Mouse (Mus musculus) cortical plate, adult 2 months (tissue): ENCODE results near the gene H2-T23. TPM values are rescaled to one million over a fixed set of nuclear protein-coding genes. Genes with fewer than 3 reads are reported as not detected.

Experiments
- H3K27ac ChIP-seq: fragments of 200-500 bp; 2 replicates; pipeline ENCODE4 v1.5.1; 2012; ENCODE audit warnings: low read length, control low read depth, inconsistent platforms; ENCODE audit not compliant: insufficient read depth
- H3K4me1 ChIP-seq: fragments of 200-500 bp; 2 replicates; pipeline ENCODE4 v1.6.1; 2011; ENCODE audit warnings: low read length; ENCODE audit not compliant: control insufficient read depth, insufficient read depth
- H3K4me3 ChIP-seq: fragments of 200-500 bp; 2 replicates; pipeline ENCODE4 v1.5.1; 2011; ENCODE audit warnings: mild to moderate bottlenecking, low read length, control low read depth; ENCODE audit not compliant: insufficient read depth
- CTCF ChIP-seq: fragments of 200-500 bp; IDR thresholded peaks from 2 replicates; pipeline ENCODE4 v1.5.1; 2011; ENCODE audit warnings: mild to moderate bottlenecking, control low read depth, low read length; ENCODE audit not compliant: insufficient read depth; ENCODE audit errors: extremely low read depth
- POLR2A ChIP-seq: fragments of 200-500 bp; IDR thresholded peaks from 2 replicates; pipeline ENCODE4 v1.6.1; 2011; ENCODE audit warnings: mild to moderate bottlenecking, low read length, control low read depth; ENCODE audit not compliant: insufficient read depth; ENCODE audit errors: extremely low read depth
- polyA plus RNA-seq: library from polyadenylated mRNA; depleted of rRNA; stranded (reverse); fragments of >200 nt; gene quantifications from 2 replicates; pipeline ENCODE4 v1.2.3, GENCODE M21; 2012; rRNA removed

The H2-T23 gene
- polyA plus RNA-seq, 1 experiment, result 27.6 TPM

DNA sequence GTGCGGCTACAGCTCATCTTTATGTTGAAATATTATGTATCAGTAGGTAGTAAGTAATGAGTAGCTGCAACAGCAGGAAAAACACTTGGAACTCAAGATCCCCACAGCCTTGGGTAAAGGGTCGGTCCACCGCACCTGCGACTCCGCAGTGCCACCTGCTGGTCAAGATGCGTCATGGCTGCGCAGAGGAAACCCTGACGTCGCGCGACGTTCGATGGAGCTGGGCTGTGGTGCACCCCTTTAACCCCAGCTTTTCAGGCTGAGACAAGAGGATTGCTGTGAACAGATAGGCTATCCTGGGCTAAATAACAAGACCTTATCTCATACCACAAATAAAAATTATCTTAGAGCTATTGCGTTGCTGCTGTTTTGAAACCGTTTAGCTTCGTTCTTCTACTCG lies 39.0 kb downstream of the H2-T23 start:
- H3K27ac ChIP-seq, result no peak overlapping the region
- no peaks in the 10 kb centered on the region; the same call in 1 of the 2 replicates for H3K4me1 ChIP-seq
- TF ChIP-seq CTCF (peak; percentile 97), POLR2A (no peak)
- peak overlapping the region; percentile 77; the same call in 1 of the 2 replicates for H3K4me3 ChIP-seq

DNA sequence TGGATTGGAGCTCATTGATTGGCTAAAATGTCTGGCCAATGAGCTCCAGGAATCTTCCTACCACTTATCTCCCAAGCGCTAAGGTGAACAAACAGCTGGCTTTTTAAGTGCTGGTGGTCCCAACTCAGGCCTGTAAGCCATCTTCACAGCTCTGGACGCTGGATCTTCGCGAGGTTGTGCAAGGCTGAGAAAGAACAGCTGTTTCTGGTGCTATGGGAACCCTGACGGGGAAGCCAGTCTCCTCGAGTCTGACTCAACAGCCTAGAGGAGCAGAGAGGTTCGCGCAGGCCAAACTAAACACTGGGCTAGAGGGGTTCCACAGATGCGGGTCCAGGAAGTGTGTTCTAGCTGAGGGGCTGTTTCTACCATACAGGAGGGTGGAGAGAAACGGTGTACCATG lies 40.9 kb downstream of the H2-T23 start:
- no peak for TF ChIP-seq POLR2A
- TF ChIP-seq CTCF, result no peak
- Histone ChIP-seq H3K27ac (no peak overlapping the region), H3K4me1 (no peaks in the 10 kb centered on the region; the same call in 1 of the 2 replicates), H3K4me3 (no peak overlapping the region)

DNA sequence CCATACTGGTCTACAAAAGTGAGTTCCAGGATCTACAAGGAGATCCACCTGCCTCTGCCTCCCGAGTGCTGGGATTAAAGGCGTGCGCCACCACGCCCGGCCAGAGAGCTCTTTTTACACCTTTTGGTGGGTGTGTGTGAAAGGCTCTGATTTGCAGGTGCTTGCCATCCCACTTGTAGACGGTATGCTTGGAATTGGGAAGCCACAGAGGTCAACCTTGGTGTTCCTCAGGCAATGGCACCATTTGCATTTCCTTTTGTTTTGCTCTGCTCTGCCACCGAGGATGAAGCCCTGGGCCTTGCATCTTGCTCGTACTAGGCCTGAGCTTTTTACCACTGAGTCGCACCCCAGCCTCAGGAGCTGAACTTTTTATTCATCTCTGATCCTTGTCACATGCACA lies 50.9 kb downstream of the H2-T23 start:
- Histone ChIP-seq H3K4me3 (no peak overlapping the region), H3K27ac (no peak overlapping the region), H3K4me1 (peaks cover 2% of the 10 kb centered on the region)
- TF ChIP-seq CTCF (no peak), POLR2A (no peak)

DNA sequence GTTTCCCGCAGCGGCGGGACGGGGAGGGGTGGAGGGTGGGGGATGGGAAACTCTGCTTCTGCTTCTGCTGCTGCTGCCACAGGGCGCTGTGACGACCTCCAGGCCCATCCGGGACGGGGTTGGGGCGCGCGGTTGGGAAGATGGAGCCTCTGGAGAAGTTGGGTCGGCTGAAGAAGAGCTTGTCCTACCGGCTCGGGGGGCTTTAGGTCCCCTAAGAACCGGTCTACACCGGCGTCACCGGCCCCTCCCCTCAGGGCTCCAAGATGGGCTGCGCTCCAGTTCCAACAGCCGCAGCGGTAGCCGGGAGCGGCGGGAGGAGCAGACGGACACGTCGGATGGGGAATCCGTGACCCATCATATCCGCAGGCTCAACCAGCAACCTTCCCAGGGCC lies 52.3 kb downstream of the H2-T23 start:
- Histone ChIP-seq H3K4me1 (peaks cover 2% of the 10 kb centered on the region), H3K4me3 (peak overlapping the region; percentile 97), H3K27ac (peak overlapping the region; percentile 76; the same call in 1 of the 2 replicates)
- no peak for TF ChIP-seq POLR2A
- no peak for TF ChIP-seq CTCF

Other genes starting within 250 kb of the H2-T23 start
- gene Ier3, start 211.2 kb downstream of the H2-T23 start, polyA plus RNA-seq, result 13.4 and 18.4 TPM in 2 replicates
- 212 and 223 TPM in 2 replicates for gene Flot1, start 209.6 kb downstream of the H2-T23 start, polyA plus RNA-seq
- gene Tubb5, start 194.5 kb downstream of the H2-T23 start, polyA plus RNA-seq, result 453 and 474 TPM in 2 replicates
- gene Mdc1, start 191.3 kb downstream of the H2-T23 start, polyA plus RNA-seq, result 7.7 and 8.4 TPM in 2 replicates
- gene Nrm, start 171.5 kb downstream of the H2-T23 start, polyA plus RNA-seq, result 7.5 and 9.3 TPM in 2 replicates
- 11.1 and 11.4 TPM in 2 replicates for gene Ppp1r18, start 167.3 kb downstream of the H2-T23 start, polyA plus RNA-seq
- gene Dhx16, start 153.0 kb downstream of the H2-T23 start, polyA plus RNA-seq, result 42.6 and 44.1 TPM in 2 replicates
- 103 TPM in 2 replicates for gene 2310061I04Rik, start 135.4 kb downstream of the H2-T23 start, polyA plus RNA-seq
- gene Atat1, start 122.8 kb downstream of the H2-T23 start, polyA plus RNA-seq, result 92.6 and 96.8 TPM in 2 replicates
- gene Mrps18b, start 116.5 kb downstream of the H2-T23 start, polyA plus RNA-seq, result 64.3 and 65.7 TPM in 2 replicates
- 39.6 TPM in 2 replicates for gene Ppp1r10, start 116.4 kb downstream of the H2-T23 start, polyA plus RNA-seq
- gene Abcf1, start 63.1 kb downstream of the H2-T23 start, polyA plus RNA-seq, result 76.4 and 87.8 TPM in 2 replicates
- gene Gnl1, start 53.0 kb downstream of the H2-T23 start, polyA plus RNA-seq, result 131 and 140 TPM in 2 replicates
- gene Prr3, start 52.6 kb downstream of the H2-T23 start, polyA plus RNA-seq, result 47.0 and 47.8 TPM in 2 replicates
- 1.3 and 1.8 TPM in 2 replicates for gene H2-T24, start 12.3 kb downstream of the H2-T23 start, polyA plus RNA-seq
- gene H2-T22, start 9.9 kb upstream of the H2-T23 start, polyA plus RNA-seq, result 18.3 and 19.0 TPM in 2 replicates
- gene Gm6034, start 10.1 kb upstream of the H2-T23 start, polyA plus RNA-seq, result not detected in 2 replicates
- 0.23 and 0.35 TPM in 2 replicates for gene Gm11127, start 25.5 kb upstream of the H2-T23 start, polyA plus RNA-seq
- not detected in 2 replicates for gene Gm19684, start 88.8 kb upstream of the H2-T23 start, polyA plus RNA-seq
- gene Gm7030, start 96.6 kb upstream of the H2-T23 start, polyA plus RNA-seq, result not detected in 2 replicates
- not detected in 2 replicates for gene Gm8909, start 135.7 kb upstream of the H2-T23 start, polyA plus RNA-seq
- not detected in 2 replicates for gene H2-T3, start 157.4 kb upstream of the H2-T23 start, polyA plus RNA-seq
- gene Rpp21, start 225.2 kb upstream of the H2-T23 start, polyA plus RNA-seq, result 59.3 and 60.0 TPM in 2 replicates
- gene Trim39, start 239.4 kb upstream of the H2-T23 start, polyA plus RNA-seq, result 30.6 and 34.9 TPM in 2 replicates